Mouse (Mus musculus) left cerebral cortex, postnatal 25 days (tissue): ENCODE measurements at regions not wholly inside any gene's neighbourhood (a gene's known extent, or its start where the extent isn't known, plus 50 kb on each side); places are given as distances from the start of the nearest gene placed in this dataset.
A peak's percentile ranks its signal among the peaks of the same experiment; 100 is the strongest.

ENCODE experiments used
- DNase-seq, 2 experiments: peaks; one replicate each; pipeline ENCODE4 v3.0.0; 2022; ENCODE audit warnings: low spot score in 2 of 2, mixed read lengths in 1 of 2
- intact Hi-C: fragments of 180-260 bp; cut with DNase I; formaldehyde crosslinking; loops from one replicate; pipeline ENCODE4 v1.15.1; 2025

DNA sequence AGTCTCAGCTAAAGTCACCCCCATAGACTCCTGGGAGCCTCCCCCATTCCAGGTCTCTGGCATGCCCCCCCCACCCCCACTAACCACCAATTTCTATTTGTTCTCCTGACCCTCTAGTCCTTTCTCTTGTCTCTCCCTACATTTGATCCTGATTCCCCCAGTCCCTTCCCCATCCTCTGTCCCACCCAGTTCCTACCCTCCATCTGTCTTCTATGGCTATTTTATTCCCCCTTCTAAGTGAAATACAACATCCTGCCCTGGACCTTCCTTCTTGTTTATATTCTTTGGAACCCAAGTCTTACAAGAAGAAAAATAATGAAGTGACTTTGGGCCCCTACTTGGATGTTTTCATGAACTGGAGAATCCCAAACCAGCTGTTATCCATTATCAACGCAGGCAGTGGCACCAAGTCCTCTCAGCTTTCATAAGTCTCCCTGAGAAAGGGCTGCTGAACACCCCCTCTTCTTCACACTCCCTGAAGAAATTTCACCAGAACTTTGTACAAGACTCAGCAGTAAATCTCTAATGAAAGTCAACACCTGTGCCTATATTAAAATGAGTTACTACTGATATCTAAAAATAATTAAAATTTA is 108.1 kb upstream of the Ercc4 start:
- intact Hi-C loops, result no loop called here
- DNase-seq, result no peak

DNA sequence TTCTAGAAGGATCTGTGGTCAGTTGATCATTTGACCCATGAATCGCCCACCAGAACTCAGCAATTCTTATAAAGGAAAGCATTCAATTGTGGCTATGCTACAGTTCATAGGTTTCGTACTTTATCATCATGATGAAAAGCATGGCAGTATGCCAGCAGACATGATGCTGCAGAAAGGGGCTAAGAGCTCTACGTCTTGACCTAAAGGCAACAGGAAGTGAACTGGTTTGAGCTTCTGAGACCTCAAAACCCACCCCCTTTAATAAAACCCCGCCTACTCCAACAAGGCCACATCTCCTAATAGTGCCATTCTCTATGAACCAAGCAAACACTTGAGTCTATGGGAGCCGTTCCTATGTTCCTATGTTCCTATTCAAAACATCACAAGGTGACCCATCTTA is 96.6 kb upstream of the Ercc4 start:
- intact Hi-C loops, result no loop called here
- no peak for DNase-seq

DNA sequence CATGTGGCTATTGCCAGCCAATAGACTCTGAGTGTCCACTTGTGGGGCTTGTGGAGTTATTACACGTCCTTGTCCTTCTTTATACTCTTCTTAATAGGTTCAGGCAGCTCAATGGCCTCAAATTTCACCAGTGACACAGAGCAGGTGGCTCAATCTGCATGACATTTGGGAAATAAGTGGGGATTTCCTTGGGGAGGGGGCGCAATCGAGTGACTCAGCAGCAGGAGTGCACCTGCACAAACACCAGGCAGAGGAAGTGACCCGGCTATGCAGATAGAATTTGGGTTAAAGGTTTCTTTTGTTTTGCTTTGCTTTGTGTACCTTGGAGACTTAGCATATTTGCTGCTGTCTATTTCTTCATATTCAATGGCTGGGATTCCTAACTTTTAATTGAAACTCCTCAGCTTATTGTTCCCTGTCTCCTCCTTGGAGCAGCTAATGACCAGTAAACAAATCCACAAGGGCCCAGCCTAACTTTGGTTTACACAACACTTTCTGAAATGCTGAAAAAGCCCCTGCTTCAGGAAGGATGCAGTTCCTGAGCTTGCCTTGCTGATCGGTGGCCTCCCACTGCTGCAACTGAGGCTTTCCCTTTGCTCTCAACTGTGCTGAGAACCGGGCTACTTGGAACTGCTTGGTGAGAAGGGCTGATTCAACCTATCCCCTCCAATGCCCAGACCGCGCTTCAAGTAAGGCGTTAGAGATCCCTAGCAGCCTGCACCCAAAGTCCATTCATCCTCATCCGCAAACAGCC is 95.4 kb upstream of the Ercc4 start:
- intact Hi-C loops, result no loop called here
- DNase-seq, result no peak

DNA sequence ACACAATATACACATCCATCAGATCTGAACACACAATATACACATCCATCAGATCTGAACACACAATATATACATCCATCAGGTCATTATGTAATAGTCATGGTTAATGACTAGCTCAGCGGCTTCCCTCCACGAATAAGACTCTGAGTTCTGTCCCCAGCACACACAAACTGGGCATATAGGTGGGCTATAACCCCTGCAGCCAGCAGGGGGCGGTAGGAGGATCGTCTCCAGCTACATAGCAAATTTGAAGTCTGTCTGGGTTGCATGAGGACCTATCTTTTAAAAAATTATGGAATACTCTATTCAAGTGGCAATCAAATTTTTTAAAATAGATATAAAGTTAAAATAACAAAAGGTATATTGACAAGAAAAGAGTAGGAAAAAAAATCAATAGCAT is 86.6 kb upstream of the Ercc4 start:
- DNase-seq, result no peak
- intact Hi-C loops, result loop anchor here (10.0 kb wide), 2 partner anchors 338 to 1038 kb away; partner anchors contain the start of gene Shisa9

DNA sequence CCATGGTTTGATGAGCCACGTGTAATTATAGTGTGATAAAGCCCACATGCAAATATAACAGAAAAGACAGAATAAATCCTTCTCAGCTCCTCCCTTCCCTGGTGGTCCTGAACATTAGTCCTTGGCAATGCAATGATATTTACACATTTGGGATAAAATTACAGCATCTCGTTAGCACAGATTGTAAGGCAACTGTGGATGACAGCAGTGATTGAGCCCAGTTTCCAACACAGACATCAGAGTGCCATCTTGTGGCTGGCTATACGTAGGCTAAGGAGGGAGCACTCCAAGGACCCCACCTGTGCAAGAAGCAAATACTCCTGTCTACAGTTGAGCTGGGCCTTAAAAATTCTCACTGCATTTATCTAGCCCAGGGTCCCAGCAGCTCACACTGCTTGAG is 84.1 kb upstream of the Ercc4 start:
- peak; percentile 60 to 75 for DNase-seq
- intact Hi-C loops, result loop anchor here (10.0 kb wide), 2 partner anchors 341 to 1041 kb away; partner anchors contain the start of gene Shisa9

DNA sequence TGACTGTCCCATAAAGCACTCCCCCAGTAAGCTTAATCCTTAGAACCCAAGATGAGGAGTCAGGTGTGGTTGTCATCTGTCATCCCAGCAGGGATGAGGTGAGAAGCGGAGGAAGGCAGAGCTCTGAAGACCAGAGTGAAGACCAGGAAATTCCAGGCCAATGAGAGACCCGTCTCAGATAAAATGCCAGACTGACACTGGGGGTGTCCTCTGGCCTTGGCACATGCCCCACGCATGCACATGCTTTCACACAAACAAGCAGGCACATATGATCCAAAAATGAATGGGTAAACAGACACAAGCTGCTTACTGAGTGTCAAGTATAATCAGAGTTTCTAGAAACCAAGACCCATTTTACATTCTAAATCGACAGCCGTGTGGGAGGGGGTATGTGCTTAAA is 75.3 kb upstream of the Ercc4 start:
- intact Hi-C loops, result no loop called here
- DNase-seq, result no peak

DNA sequence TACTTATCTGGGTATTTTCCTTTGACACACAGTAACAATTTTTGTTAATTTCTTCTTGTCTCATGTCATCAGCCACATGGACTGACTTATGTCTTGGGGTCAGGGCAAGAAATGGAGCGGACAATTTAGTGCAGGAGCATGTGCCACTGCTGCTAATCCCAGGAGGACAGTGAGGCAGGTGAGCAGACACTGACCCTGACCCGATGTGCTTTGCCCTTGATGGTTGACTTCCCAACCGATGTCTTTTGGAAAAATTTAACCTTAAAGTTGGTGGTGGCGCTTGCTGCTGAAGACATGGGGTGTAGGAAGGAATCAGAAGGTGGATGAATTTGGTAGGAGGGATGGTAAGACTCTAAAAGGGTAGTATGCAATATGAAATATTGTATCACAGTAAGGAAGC is 72.9 kb upstream of the Ercc4 start:
- no peak for DNase-seq
- intact Hi-C loops, result no loop called here

DNA sequence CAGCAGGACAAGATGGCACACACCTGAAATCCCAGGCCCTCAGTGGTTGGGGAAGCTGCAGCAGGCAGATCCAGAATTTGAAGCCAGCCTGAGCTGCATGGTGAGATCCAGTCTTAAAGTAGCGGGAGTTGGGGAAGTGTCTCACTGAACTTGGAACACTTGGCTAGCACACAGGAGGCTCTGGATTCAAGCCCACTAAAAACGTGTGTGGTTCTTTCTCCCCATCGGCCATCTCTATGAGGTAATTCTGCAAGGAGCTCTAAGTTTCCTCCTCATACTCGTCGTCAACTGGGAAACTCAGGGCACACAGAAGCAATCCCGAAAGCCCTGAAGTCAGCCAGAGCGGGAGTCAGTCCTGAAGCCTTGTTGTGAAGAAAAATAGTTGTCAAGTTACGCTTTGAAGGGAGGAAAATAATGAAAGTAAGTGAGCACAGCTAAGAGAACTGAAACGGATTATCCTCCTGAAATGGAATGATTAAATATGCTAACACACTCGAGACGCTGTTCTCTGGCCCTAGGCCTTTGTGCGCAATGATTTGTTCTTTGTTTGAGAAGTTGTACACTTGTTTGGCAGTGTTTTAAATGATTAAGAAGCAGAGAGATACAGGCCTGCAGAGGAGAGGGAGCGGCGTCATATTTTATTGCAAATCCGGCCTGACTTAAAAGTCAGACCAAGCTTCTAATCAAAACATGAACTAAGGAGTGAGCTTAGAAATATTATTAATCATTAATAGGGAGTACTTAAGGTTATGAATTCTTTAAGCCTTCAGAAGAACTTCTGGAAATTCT is 69.0 kb upstream of the Ercc4 start:
- intact Hi-C loops, result no loop called here

DNA sequence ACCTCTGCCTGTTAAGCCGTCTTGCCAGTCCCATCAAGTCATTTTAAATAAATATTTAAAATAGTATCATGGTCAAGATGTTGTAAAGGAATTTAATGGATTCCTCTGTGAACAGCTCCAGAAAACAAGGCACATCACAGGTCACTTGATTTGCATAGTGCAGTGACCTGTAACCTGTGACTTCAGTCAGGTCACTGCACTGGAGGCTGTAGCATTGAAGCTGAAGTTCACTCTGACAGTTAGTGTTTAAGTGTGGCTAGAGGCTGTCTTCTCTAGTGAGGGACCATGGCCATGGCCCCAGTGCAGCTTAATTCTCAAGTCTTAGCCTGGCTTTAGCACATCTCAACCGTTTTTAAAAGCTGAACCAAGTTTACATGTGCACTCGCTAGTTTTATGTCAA is 68.1 kb upstream of the Ercc4 start:
- intact Hi-C loops, result no loop called here
- DNase-seq, result no peak

More for the DNA sequence above, 69.0 kb upstream of the Ercc4 start:
- no peak for DNase-seq

DNA sequence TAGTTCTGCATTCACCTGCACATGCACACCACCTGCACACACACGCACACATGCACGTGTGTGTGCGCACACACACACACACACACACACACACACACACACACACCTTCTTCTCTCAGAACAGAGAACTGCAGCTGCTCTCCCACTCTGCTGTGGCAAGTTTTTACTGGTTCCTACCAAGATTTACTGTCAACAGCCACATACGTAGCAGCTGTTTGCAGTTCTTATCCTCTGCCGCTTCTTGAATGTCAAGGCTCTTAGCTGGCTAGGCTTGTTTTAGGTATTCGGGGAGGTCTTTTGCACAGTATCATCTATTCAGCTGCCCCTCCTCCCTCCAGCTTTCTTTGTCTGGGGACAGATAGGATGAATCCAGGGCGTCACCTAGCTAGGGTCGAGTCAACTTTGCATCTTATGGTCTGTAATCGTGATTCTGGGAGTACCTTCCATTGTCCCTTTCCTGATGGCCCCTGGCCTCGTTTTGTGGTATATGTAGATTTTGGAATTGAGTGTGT is 64.3 kb upstream of the Ercc4 start:
- DNase-seq, result no peak
- intact Hi-C loops, result no loop called here

DNA sequence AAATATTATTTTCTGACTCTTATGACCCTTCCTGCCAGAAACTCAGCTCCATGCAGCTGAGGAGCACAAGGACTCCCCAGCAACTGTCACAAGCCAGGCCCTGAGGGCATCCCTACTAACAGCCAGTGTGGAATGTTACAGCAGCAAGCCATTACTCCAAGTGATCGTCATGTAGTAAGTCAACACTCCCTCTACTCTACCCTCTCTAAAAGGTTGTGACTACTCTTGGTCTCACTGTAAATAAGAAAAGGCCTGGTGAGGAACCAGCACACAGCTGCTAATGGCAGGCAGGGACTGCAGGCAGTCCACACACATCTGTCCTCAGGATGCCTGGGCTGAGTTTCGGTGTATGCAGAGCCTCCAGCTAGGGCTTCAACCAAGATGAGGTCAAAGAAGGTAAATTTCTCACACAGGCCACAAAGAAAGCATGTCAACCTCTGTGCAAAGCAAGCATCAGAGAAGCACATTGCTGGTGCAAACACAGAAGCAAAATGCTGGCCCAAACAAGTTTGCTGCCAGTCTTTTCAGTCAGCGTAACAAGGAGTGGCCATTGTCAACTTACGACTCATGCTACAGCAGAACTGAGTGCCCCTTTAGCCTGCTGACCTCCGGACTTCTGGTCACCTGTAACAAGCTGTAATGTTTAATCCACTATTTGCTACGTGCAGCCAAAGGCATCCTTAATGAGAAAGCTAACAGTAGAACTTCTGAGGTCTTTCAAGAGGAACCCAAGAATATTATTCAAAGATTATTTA is 62.9 kb upstream of the Ercc4 start:
- intact Hi-C loops, result no loop called here
- DNase-seq, result no peak

DNA sequence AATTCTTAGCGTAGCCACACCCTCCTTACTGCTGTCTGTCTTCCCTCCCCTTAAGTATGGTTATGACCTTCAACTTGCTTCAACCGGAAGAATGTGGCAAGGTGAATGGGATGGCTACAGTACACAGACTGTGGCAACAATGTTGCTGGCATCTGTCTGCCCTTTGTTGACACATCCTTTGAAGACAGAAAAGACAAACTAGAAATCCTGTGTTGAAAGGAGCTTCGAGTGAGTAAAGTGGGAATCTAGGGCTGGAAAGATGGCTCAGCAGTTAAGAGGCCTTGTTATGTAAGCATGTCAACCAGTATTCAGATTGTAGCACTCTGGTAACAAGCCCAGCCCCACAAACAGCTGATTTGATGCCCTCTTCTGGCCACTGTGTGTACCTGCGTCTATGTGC is 60.2 kb upstream of the Ercc4 start:
- intact Hi-C loops, result no loop called here
- no peak for DNase-seq

DNA sequence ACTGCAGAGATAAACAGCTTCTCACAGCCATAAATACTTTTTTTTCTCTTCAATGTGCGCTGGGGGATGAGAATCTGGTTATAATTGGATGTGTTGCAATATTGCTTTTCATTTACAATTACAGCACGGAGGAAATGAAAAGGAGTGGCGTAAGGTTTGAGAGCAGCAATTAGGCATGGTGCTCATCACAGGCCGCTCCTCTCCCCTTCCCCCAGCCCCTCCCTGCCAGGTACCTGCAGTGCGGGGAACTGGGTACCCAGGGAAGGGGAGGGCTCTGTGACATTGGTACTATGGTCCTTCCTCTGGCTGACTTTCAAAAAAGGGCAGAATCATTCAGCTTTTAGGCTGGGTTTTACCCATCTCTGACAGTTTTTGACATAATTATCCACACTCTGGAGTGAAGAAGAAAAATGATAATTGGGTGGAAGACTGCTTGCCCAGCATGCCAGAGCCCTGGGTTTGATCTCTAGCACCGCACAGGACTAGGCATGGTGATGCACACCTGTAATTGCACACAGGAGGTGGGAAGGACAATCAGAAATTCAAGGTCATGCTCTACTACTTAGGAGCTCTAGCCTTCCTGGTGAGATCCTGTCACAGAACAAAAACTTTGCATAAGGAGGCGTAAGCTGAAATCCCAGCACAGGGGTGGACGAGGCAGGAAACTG is 59.1 kb upstream of the Ercc4 start:
- peak in 1 of 2 experiments; percentile 10 for DNase-seq
- intact Hi-C loops, result no loop called here

DNA sequence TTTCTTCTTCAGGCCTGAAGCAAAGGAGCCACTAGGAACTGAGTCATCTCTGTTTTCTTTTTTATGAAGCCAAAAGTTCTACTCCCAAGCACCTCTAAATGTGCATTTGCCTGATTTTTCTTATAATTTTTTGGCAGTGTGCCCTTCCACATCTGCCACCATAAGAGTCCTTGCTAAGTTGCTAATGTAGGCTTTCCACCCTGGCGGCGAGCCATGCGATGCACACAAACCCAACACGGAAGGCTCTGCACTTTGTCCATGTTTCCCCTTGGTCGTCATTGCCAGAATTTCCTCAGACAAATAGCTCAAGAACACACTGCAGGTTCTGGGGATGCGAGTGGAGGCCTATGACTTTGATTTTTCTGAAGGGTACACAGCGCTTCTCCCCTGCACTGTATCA is 54.5 kb upstream of the Ercc4 start:
- no peak for DNase-seq
- intact Hi-C loops, result no loop called here
